Comparison of ENCODE assay signal across 13 mouse cellular contexts in genomic region chr6:80126419-80126818, GRCm38 (mm10).
DNase-seq lines count a peak whose midpoint lies in the region.
"Had no signal": no experiment of that assay in that cellular context is flagged by ENCODE, and none has a peak within 500 bp of the region (broad histone marks: within the 10 kb centered on the region; RNA-seq: fewer than 3 reads in every experiment).

No protein-coding gene starts in this region.

- DNase-seq in left cerebral cortex, adult 11 months (ENCODE audit: low spot score) = peak; percentile 25
- no peak for DNase-seq in left cerebral cortex, postnatal 36 days (ENCODE audit: low spot score in 2 of 2)
- peak; percentile 54 for DNase-seq in brain, adult 2 months (ENCODE audit: low read depth, low spot score)
- DNase-seq in telencephalon, adult 2 months (ENCODE audit: low read depth, low spot score) = peak; percentile 45
- no peak for DNase-seq in left cerebral cortex, adult 18-20 months (ENCODE audit: low spot score in 2 of 2)
- DNase-seq: adrenal gland, adult 2 months; adrenal gland, postnatal 10 days; adrenal gland, postnatal 25 days; cerebellum, adult 11-12 months; cerebellum, adult 2 months; cerebellum, adult 9-10 months; cerebellum, postnatal 25 days; forebrain, postnatal 0 days had no signal

- intact Hi-C loops in left cerebral cortex, postnatal 36 days (cut with DNase I) = no loop called here

Comparison
In these comparisons a context has a peak if more than half of its experiments do, and no peak if none do; other contexts are left out.
1. DNase-seq: peak in left cerebral cortex, adult 11 months (single experiment), brain, adult 2 months (single experiment) and telencephalon, adult 2 months (single experiment); none in left cerebral cortex, postnatal 36 days (0 of 2) and left cerebral cortex, adult 18-20 months (0 of 2).